Mouse (Mus musculus) hindbrain, embryonic 14.5 days (tissue): Measurements from ENCODE around the gene Ints14. TPM values are rescaled to one million over a fixed set of nuclear protein-coding genes. Genes with fewer than 3 reads are reported as not detected.
A peak's percentile ranks its signal among the peaks of the same experiment; 100 is the strongest.

Experiments used
- ATAC-seq: fragments of 200-750 bp; cut with Nextera tagmentation; 2 replicates; pipeline ENCODE4 v1.8.0; 2017; ENCODE audit warnings: moderate number of reproducible peaks, mild to moderate bottlenecking, moderate TSS enrichment, moderate library complexity; ENCODE audit not compliant: low FRiP score
- DNase-seq: peaks from one replicate; pipeline ENCODE4 v3.0.0-alpha.2; 2015; ENCODE audit warnings: low spot score
- H3K27ac ChIP-seq: fragments of 300-500 bp; sonication (generic); 2 replicates; pipeline ENCODE4 v1.5.1; 2014; ENCODE audit warnings: mild to moderate bottlenecking, moderate library complexity
- H3K27me3 ChIP-seq: fragments of 300-500 bp; sonication (generic); 2 replicates; pipeline ENCODE4 v1.6.1; 2014; ENCODE audit warnings: mild to moderate bottlenecking, low read length, mixed read lengths; ENCODE audit not compliant: control insufficient read depth, insufficient read depth
- H3K36me3 ChIP-seq: fragments of 300-500 bp; sonication (generic); replicated peaks from 2 replicates; pipeline ENCODE4 v1.6.1; 2014; ENCODE audit not compliant: control insufficient read depth, insufficient read depth
- H3K4me1 ChIP-seq: fragments of 300-500 bp; sonication (generic); replicated peaks from 2 replicates; pipeline ENCODE4 v1.6.1; 2014; ENCODE audit warnings: antibody characterized with exemption, low read length, mixed read lengths; ENCODE audit not compliant: control insufficient read depth, insufficient read depth
- H3K4me2 ChIP-seq: fragments of 300-500 bp; sonication (generic); replicated peaks from 2 replicates; pipeline ENCODE4 v1.6.1; 2014; ENCODE audit warnings: mild to moderate bottlenecking, moderate library complexity
- H3K4me3 ChIP-seq: fragments of 300-500 bp; sonication (generic); replicated peaks from 2 replicates; pipeline ENCODE4 v1.5.1; 2014; ENCODE audit warnings: mild to moderate bottlenecking, low read length
- H3K9ac ChIP-seq: fragments of 300-500 bp; sonication (generic); 2 replicates; pipeline ENCODE4 v1.6.1; 2014
- H3K9me3 ChIP-seq: fragments of 300-500 bp; sonication (generic); 2 replicates; pipeline ENCODE4 v1.6.1; 2016; ENCODE audit warnings: low read length; ENCODE audit not compliant: control insufficient read depth
- WGBS: fragments of 180-500 bp; shearing (Covaris S2); extraction: QIAGEN DNeasy Blood & Tissue Kit; methylation state at CpG from one replicate; pipeline ENCODE4 v1.1.7; 2014; 5-methylcytosine and 5-hydroxymethylcytosine counted together
- polyA plus RNA-seq: library from polyadenylated mRNA; unstranded; fragments of >200 nt; fragmentation: Nextera tagmentation; extraction: Ambion mirVana; gene quantifications from 2 replicates; pipeline ENCODE4 v1.2.1, GENCODE M21; 2014

The Ints14 gene
- polyA plus RNA-seq, 1 experiment from 2014 or later = 37.6 TPM

- Histone ChIP-seq H3K36me3 (no peaks in the 10 kb centered on the region), H3K9me3 (no peaks in the 10 kb centered on the region), H3K27me3 (no peaks in the 10 kb centered on the region), H3K4me1 (no peaks in the 10 kb centered on the region), H3K4me3 (no peak overlapping the region), H3K27ac (no peak overlapping the region), H3K9ac (no peak overlapping the region), H3K4me2 (peak overlapping the region; percentile 21)
- DNase-seq (no peak), ATAC-seq (no peak)
- 28% methylated on average over 11 of the region's 11 CpGs for WGBS
Observed at GRCm38 (mm10) chr9:64943997-64944396, 16.7 kb upstream of the Ints14 start.

GRCm38 (mm10) chr9:64947483-64948095 lies 13.1 kb upstream of the Ints14 start:
- ATAC-seq (no peak), DNase-seq (no peak)
- Histone ChIP-seq H3K27ac (no peak overlapping the region), H3K4me1 (no peaks in the 10 kb centered on the region), H3K27me3 (peaks cover 5% of the 10 kb centered on the region; the same call in 1 of the 2 replicates), H3K4me3 (no peak overlapping the region), H3K4me2 (no peak overlapping the region), H3K36me3 (no peaks in the 10 kb centered on the region), H3K9ac (no peak overlapping the region), H3K9me3 (no peaks in the 10 kb centered on the region)
- 93% methylated on average over 9 of the region's 9 CpGs for WGBS

DNA sequence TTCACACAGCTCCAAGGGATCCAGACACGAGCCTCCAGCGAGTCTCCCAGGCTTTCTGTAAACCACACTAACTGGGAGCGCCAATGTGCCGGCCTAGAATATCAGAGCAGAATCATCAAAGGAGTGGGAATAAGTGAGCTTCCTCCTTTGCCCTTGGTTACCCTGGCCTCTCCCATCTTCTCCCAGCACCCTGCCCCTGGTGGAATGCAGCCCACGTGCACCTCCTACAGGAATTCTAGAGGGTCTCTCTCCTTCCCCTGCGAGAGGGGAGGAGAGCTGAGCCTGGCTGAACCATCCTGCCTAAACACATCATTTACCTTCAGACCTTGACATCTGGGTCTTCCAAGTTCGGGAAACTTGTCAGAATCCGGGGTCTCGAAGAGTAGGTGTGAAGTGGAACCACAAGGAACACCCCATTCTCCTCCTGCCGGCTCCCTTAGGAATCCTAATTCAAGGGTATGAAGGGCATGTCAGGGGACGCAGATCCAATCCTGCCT lies 9.5 kb upstream of the Ints14 start, which contains the start of gene Slc24a1:
Gene Slc24a1 (minus strand): TSS at position 447 of the 497 bp plus-strand sequence.
- Histone ChIP-seq H3K9ac (no peak within 1 kb of the TSS), H3K4me2 (no peak within 1 kb of the TSS), H3K9me3 (no peaks in the 10 kb centered on the region), H3K27me3 (peaks cover 5% of the 10 kb centered on the region; the same call in 1 of the 2 replicates), H3K4me1 (no peaks in the 10 kb centered on the region), H3K36me3 (no peaks in the 10 kb centered on the region), H3K27ac (no peak within 1 kb of the TSS), H3K4me3 (no peak within 1 kb of the TSS)
- DNase-seq = no peak
- no peak for ATAC-seq
- 41% methylated on average over 11 of the region's 11 CpGs for WGBS

DNA sequence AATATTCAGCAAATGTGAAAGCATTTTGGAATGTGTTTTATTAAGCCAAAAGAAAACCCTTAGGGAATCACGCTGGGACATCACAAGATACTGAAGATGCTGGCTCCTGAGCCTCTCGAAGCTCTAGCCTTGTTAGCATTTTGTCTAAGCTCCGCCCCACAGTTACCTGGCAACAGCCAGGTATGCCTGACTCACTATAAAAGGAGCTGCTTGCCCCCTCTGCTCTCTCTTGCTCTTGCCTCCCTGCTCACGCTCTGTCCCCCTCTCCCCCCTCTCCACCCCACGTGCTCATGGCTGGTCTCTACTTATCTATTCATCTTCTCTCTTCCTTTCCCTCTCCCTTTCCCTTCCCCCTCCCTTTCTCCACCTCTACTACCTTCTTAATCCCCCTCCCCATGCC lies 8.7 kb upstream of the Ints14 start:
- H3K4me3 ChIP-seq = no peak overlapping the region
- no peaks in the 10 kb centered on the region for H3K4me1 ChIP-seq
- ATAC-seq (no peak), DNase-seq (no peak)
- no peaks in the 10 kb centered on the region for H3K9me3 ChIP-seq
- H3K4me2 ChIP-seq = no peak overlapping the region
- H3K9ac ChIP-seq = no peak overlapping the region
- H3K27ac ChIP-seq = no peak overlapping the region
- no peaks in the 10 kb centered on the region for H3K36me3 ChIP-seq
- peaks cover 5% of the 10 kb centered on the region; the same call in 1 of the 2 replicates for H3K27me3 ChIP-seq
- WGBS = 13% methylated on average over 5 of the region's 5 CpGs

DNA sequence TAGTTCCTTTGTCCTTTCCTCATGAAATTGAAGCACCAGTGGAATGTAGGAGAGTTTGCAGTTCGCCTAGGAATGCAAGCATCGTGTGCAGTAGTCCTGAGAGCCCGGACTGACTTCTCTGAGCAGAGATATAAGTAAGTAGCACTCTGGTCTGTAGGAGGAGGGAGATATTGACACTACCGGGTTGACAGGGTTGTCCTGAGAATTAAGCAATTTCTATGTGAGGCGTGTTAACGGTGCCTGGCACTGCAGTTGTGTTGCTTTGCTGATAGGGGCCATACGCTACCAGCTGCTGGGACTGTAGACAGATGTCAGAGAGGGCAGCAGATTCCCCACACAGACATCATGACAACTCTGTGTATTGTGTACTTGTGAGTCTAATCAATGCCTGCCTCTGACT lies 7.5 kb upstream of the Ints14 start:
- peaks cover 5% of the 10 kb centered on the region; the same call in 1 of the 2 replicates for H3K27me3 ChIP-seq
- no peak overlapping the region for H3K4me3 ChIP-seq
- H3K9ac ChIP-seq = no peak overlapping the region
- WGBS = 83% methylated on average over 7 of the region's 7 CpGs
- DNase-seq = no peak
- no peak overlapping the region for H3K4me2 ChIP-seq
- no peaks in the 10 kb centered on the region for H3K4me1 ChIP-seq
- H3K27ac ChIP-seq = no peak overlapping the region
- ATAC-seq = no peak
- H3K36me3 ChIP-seq = no peaks in the 10 kb centered on the region
- H3K9me3 ChIP-seq = no peaks in the 10 kb centered on the region

DNA sequence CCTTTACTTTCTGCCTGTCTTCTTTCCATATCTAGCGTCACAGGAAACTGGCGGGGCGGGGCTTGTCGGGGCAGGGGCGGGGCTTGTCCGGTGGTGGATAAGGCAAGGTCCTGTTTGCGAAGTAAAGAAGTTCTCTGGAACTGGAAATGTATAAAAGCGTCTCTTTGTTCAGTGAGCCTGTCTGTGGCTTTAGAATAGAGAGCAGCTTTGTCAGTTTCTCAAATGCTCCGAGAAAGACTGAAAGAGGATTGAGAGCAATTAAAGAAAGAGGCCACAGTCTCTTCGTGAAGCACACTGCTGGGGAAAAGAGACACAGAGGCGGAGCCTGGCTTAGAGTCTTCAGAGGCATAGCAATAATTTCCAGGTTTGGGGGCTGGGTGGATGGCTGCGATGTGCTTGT lies 4.4 kb upstream of the Ints14 start:
- 36% methylated on average over 12 of the region's 12 CpGs for WGBS
- ATAC-seq (no peak), DNase-seq (no peak)
- H3K4me1 ChIP-seq = peaks cover under 1% of the 10 kb centered on the region; the same call in 1 of the 2 replicates
- H3K27ac ChIP-seq = peak overlapping the region; percentile 38; the same call in 1 of the 2 replicates
- no peak overlapping the region for H3K9ac ChIP-seq
- H3K36me3 ChIP-seq = no peaks in the 10 kb centered on the region
- no peak overlapping the region for H3K4me3 ChIP-seq
- no peaks in the 10 kb centered on the region for H3K9me3 ChIP-seq
- H3K4me2 ChIP-seq = no peak overlapping the region; the same call in 1 of the 2 replicates
- peaks cover 2% of the 10 kb centered on the region; the same call in 1 of the 2 replicates for H3K27me3 ChIP-seq

GRCm38 (mm10) chr9:64957276-64957675 lies 3.4 kb upstream of the Ints14 start:
- no peak for ATAC-seq
- no peak overlapping the region for H3K27ac ChIP-seq
- 82% methylated on average over 3 of the region's 3 CpGs for WGBS

DNA sequence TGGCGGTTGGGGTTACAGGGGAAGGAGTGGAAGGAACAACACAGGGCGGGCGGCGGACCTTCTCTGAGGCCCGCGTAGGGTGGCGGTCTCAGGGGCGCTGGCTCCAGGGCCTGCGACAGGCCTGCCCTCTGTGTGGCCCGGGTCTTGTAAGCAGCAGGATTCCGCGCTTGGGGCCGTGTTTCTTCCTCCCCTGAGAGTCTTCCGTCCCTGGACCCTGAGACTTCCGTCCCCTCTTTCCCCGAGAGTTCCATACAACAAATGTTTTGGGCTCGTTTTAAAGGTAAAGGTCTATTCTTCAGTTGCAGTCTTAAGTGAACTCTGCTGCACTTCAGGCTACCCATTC lies 244 bp downstream of the Ints14 start:
- Histone ChIP-seq H3K27me3 (no peaks in the 10 kb centered on the region), H3K4me1 (peaks cover 8% of the 10 kb centered on the region), H3K4me2 (peak overlapping the region; percentile 65), H3K9ac (peak overlapping the region; percentile 81), H3K4me3 (peak overlapping the region; percentile 72), H3K9me3 (no peaks in the 10 kb centered on the region), H3K36me3 (peaks cover 28% of the 10 kb centered on the region), H3K27ac (peak overlapping the region; percentile 86)
- ATAC-seq = peak; percentile 83
- no peak for DNase-seq
- WGBS = 0% methylated on average over 16 of the region's 17 CpGs

More at GRCm38 (mm10) chr9:64957276-64957675, 3.4 kb upstream of the Ints14 start:
- H3K4me3 ChIP-seq = no peak overlapping the region
- H3K9me3 ChIP-seq = no peaks in the 10 kb centered on the region
- H3K4me2 ChIP-seq = no peak overlapping the region
- no peak overlapping the region for H3K9ac ChIP-seq
- no peak for DNase-seq
- H3K27me3 ChIP-seq = no peaks in the 10 kb centered on the region
- H3K36me3 ChIP-seq = no peaks in the 10 kb centered on the region
- peaks cover 8% of the 10 kb centered on the region for H3K4me1 ChIP-seq

GRCm38 (mm10) chr9:64980548-64980947 lies 19.8 kb downstream of the Ints14 start:
- ATAC-seq = no peak
- H3K36me3 ChIP-seq = peaks cover 96% of the 10 kb centered on the region

More at GRCm38 (mm10) chr9:64980548-64980947, 19.8 kb downstream of the Ints14 start:
- Histone ChIP-seq H3K27ac (no peak overlapping the region), H3K9me3 (no peaks in the 10 kb centered on the region), H3K27me3 (no peaks in the 10 kb centered on the region), H3K4me3 (no peak overlapping the region), H3K4me1 (no peaks in the 10 kb centered on the region), H3K4me2 (no peak overlapping the region), H3K9ac (no peak overlapping the region)
- 88% methylated on average over 3 of the region's 3 CpGs for WGBS
- DNase-seq = no peak
